Mouse (Mus musculus): Measurements from ENCODE around the gene Bloc1s4. TPM values are rescaled to one million over a fixed set of nuclear protein-coding genes. Genes with fewer than 3 reads are reported as not detected.

Gene Bloc1s4
- total and polyA plus RNA-seq, 3 experiments: 9.7 to 13.5 (median 11.1) TPM

DNA sequence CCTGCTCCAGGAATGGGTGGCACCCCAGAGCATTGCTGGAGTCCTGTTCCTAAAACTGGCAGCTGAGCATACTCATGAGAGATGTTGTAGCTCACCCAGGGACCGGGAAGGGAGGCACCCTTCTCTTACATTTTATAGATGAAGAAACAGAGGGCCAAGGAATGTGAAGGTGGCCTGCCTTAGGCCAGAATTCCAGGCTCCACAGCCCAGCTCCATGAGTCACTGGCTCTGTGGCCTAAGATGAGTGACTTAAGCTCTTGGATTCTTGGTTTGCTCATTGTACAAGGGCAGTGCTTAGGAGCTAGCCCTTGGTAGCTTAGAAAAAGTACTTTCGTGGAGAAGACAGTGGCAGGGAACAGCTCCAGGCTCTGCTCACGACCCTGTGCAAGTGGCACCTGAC lies 33.6 kb downstream of the Bloc1s4 start:
- Histone ChIP-seq H3K9ac (ENCODE audit: low read depth, low read length) (no peak overlapping the region), H3K27me3 (ENCODE audit: control insufficient read depth, insufficient read depth, low read length) (no peaks in the 10 kb centered on the region), H3K4me1 (ENCODE audit: control insufficient read depth, insufficient read depth, low read length) (peaks cover 15% of the 10 kb centered on the region), H3K27ac (peak overlapping the region; percentile 88), H3K4me3 (no peak overlapping the region), H3K79me2 (replicated peaks; ENCODE audit: control insufficient read depth, insufficient read depth, low read length) (no peaks in the 10 kb centered on the region), H3K36me3 (ENCODE audit: control insufficient read depth, insufficient read depth, low read length) (no peaks in the 10 kb centered on the region)
- DNase-seq: no peak
- WGBS: 48% methylated on average over 3 of the region's 3 CpGs
- intact Hi-C loops (cut with DNase I): loop anchor here (2.0 kb wide), 1 partner anchor 28 kb away; no protein-coding TSS in a partner anchor
- no peak for TF ChIP-seq EP300 (IDR thresholded peaks at IDR 0.05; ENCODE audit: insufficient read depth, low read depth, low read length)
- no peak for TF ChIP-seq CTCF (IDR thresholded peaks at IDR 0.05)
- TF ChIP-seq POLR2A (IDR thresholded peaks at IDR 0.05; ENCODE audit: insufficient read depth, low read depth, low read length): no peak

- H3K4me3 ChIP-seq: no peak overlapping the region
- H3K4me1 ChIP-seq (ENCODE audit: control insufficient read depth, insufficient read depth, low read length): peaks cover 15% of the 10 kb centered on the region
- H3K27ac ChIP-seq: peak overlapping the region; percentile 88
- H3K9ac ChIP-seq (ENCODE audit: low read depth, low read length): no peak overlapping the region
- no peaks in the 10 kb centered on the region for H3K36me3 ChIP-seq (ENCODE audit: control insufficient read depth, insufficient read depth, low read length)
- 83% methylated on average over 6 of the region's 6 CpGs for WGBS
- TF ChIP-seq CTCF (IDR thresholded peaks at IDR 0.05): no peak
- no peak for TF ChIP-seq EP300 (IDR thresholded peaks at IDR 0.05; ENCODE audit: insufficient read depth, low read depth, low read length)
- no peak for TF ChIP-seq POLR2A (IDR thresholded peaks at IDR 0.05; ENCODE audit: insufficient read depth, low read depth, low read length)
- H3K79me2 ChIP-seq (replicated peaks; ENCODE audit: control insufficient read depth, insufficient read depth, low read length): no peaks in the 10 kb centered on the region
- no peak for DNase-seq
- intact Hi-C loops (cut with DNase I): loop anchor here (2.0 kb wide), 2 partner anchors 17 to 29 kb away; partner anchors contain the start of gene D5Ertd579e
- no peaks in the 10 kb centered on the region for H3K27me3 ChIP-seq (ENCODE audit: control insufficient read depth, insufficient read depth, low read length)
Observed at GRCm38 (mm10) chr5:36713693-36714092, 34.8 kb downstream of the Bloc1s4 start.

DNA sequence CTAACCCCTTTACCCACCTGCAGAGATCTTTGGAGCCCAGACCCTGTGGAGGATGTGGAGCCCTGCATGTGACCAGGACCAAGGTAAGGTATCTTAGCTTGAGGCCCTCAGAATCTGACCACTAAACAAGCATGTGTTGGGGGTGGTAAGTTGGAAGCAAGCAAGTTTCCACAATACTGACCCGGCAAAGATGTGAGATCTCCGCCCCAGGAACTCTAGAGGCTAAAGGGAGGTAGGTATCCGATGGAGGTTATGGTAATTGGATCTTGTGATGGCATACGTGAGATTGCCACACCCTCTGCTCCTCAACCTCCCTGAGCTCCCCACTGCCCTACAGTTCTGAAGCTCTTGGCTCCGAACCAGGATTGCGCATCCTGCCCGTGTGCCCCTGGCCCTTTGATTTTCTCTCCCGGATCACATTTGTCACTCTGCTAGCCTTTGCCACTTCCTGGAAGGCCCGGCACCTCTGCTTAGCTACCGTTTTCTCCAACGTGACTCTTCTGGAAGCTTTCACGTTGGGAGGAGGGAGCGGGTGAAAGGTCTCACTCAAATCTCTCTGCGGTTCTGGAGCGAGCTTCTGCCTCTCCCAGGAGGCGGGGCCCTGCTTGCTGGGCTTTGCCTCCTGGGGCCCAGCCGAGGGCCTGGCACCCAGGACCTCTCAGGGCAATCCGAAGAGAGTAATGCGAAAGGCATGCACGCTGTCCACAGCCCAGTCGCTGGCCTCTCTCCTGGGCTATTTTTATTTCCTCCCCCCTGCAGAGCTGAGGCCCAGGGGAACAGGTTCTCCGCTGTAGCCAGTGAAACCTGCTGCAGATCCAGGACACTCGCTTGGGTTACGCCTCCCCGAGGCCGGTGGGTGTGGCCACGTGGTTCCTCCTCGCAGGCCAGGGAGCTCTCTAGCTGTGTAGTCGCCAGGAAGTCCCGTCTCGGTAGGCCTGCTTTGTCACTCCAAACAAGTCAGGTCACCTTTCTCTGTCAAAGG lies 35.6 kb downstream of the Bloc1s4 start:
- WGBS: 7% methylated on average over 31 of the region's 31 CpGs
- Histone ChIP-seq H3K36me3 (ENCODE audit: control insufficient read depth, insufficient read depth, low read length) (no peaks in the 10 kb centered on the region), H3K27ac (peak overlapping the region; percentile 88), H3K4me3 (peak overlapping the region; percentile 46), H3K9ac (ENCODE audit: low read depth, low read length) (peak overlapping the region; percentile 40; the same call in 1 of the 2 replicates), H3K79me2 (replicated peaks; ENCODE audit: control insufficient read depth, insufficient read depth, low read length) (no peaks in the 10 kb centered on the region), H3K4me1 (ENCODE audit: control insufficient read depth, insufficient read depth, low read length) (peaks cover 15% of the 10 kb centered on the region), H3K27me3 (ENCODE audit: control insufficient read depth, insufficient read depth, low read length) (no peaks in the 10 kb centered on the region)
- peak; percentile 88 to 95 for DNase-seq
- TF ChIP-seq POLR2A (IDR thresholded peaks at IDR 0.05; ENCODE audit: insufficient read depth, low read depth, low read length) (peak; percentile 73), CTCF (IDR thresholded peaks at IDR 0.05) (peak; percentile 10), EP300 (IDR thresholded peaks at IDR 0.05; ENCODE audit: insufficient read depth, low read depth, low read length) (0 out of 2 replicates have a peak, but pooled peaks have one; percentile 63)
- intact Hi-C loops (cut with DNase I): loop anchor here (2.0 kb wide), 1 partner anchor 16 kb away; the partner anchor contains the start of gene D5Ertd579e

- H3K36me3 ChIP-seq (ENCODE audit: control insufficient read depth, insufficient read depth, low read length): no peaks in the 10 kb centered on the region
- no peak for TF ChIP-seq EP300 (IDR thresholded peaks at IDR 0.05; ENCODE audit: insufficient read depth, low read depth, low read length)
- no peak for TF ChIP-seq POLR2A (IDR thresholded peaks at IDR 0.05; ENCODE audit: insufficient read depth, low read depth, low read length)
- no peak for TF ChIP-seq CTCF (IDR thresholded peaks at IDR 0.05)
- H3K27me3 ChIP-seq (ENCODE audit: control insufficient read depth, insufficient read depth, low read length): no peaks in the 10 kb centered on the region
- H3K4me3 ChIP-seq: no peak overlapping the region
- peak in 1 of 2 experiments; percentile 50 for DNase-seq
- H3K4me1 ChIP-seq (ENCODE audit: control insufficient read depth, insufficient read depth, low read length): peaks cover 15% of the 10 kb centered on the region
- intact Hi-C loops (cut with DNase I): loop anchor here (2.0 kb wide), 1 partner anchor 15 kb away; the partner anchor contains the start of gene D5Ertd579e
- peak overlapping the region; percentile 88 for H3K27ac ChIP-seq
- 53% methylated on average over 5 of the region's 5 CpGs for WGBS
- no peak overlapping the region for H3K9ac ChIP-seq (ENCODE audit: low read depth, low read length)
- H3K79me2 ChIP-seq (replicated peaks; ENCODE audit: control insufficient read depth, insufficient read depth, low read length): no peaks in the 10 kb centered on the region
Observed at GRCm38 (mm10) chr5:36711863-36712262, 36.6 kb downstream of the Bloc1s4 start.

DNA sequence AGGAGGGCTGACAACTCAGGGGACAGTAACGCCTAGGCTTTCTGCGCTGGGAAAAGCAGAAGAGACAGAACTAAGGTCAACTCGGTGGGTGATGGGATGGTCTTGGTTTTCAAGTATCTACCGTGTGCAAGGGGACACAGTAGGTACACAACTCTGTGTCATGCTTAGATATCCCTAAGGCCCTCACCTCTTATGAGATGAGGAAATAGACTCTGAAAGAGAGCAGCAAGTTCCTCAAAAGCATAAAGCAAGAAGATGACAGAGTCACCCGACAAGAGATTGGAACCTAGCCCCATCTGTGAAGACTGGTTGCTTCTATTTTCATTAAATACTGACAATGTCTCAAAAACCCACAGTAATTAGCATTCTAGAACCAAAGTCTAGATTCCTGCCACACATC lies 42.7 kb downstream of the Bloc1s4 start:
- DNase-seq: no peak
- no peaks in the 10 kb centered on the region for H3K79me2 ChIP-seq (replicated peaks; ENCODE audit: control insufficient read depth, insufficient read depth, low read length)
- WGBS: 78% methylated on average over 5 of the region's 5 CpGs
- no peaks in the 10 kb centered on the region for H3K27me3 ChIP-seq (ENCODE audit: control insufficient read depth, insufficient read depth, low read length)
- no peak overlapping the region for H3K27ac ChIP-seq
- no peaks in the 10 kb centered on the region for H3K36me3 ChIP-seq (ENCODE audit: control insufficient read depth, insufficient read depth, low read length)
- TF ChIP-seq EP300 (IDR thresholded peaks at IDR 0.05; ENCODE audit: insufficient read depth, low read depth, low read length) (no peak), POLR2A (IDR thresholded peaks at IDR 0.05; ENCODE audit: insufficient read depth, low read depth, low read length) (no peak), CTCF (IDR thresholded peaks at IDR 0.05) (no peak)
- no peak overlapping the region for H3K9ac ChIP-seq (ENCODE audit: low read depth, low read length)
- intact Hi-C loops (cut with DNase I): no loop called here
- H3K4me1 ChIP-seq (ENCODE audit: control insufficient read depth, insufficient read depth, low read length): peaks cover 2% of the 10 kb centered on the region; the same call in 1 of the 2 replicates
- H3K4me3 ChIP-seq: no peak overlapping the region

Measured in heart, adult 2 months (tissue).